Mouse (Mus musculus) lung, adult 2 months (tissue): Measurements from ENCODE around the gene Lmtk2.

Source experiments
- CTCF ChIP-seq: fragments of 200-500 bp; IDR thresholded peaks from 2 replicates; pipeline ENCODE4 v1.5.1; 2011; ENCODE audit warnings: mild to moderate bottlenecking, low read length, control low read depth; ENCODE audit not compliant: insufficient read depth
- POLR2A ChIP-seq: fragments of 200-500 bp; IDR thresholded peaks from 2 replicates; pipeline ENCODE4 v1.6.1; 2011; ENCODE audit warnings: low read depth, mild to moderate bottlenecking, control low read depth, low read length, borderline replicate concordance; ENCODE audit errors: extremely low read depth

DNA sequence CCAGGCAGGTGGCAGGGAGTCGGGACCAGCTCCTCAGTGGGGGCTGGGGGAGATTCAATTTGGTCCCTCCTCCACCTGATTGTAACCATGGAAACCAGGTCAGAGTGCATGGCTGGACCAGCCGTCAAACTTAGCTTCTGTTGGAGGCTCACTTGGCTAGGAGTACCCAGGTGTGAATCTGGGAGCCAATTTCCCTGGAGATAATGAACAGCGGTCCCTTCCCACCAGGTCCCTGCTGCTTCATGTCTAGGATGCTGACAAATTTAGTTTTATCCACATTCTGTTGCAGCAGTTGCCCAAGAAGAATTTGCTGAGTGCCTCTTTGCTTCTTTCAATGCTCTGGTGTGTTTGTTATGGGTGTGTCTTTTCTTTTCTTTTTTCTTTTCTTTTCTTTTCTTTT is 46.8 kb upstream of the Lmtk2 start:
- TF ChIP-seq POLR2A = no peak
- no peak for TF ChIP-seq CTCF
